Mouse (Mus musculus): ENCODE data around the gene Dcps. TPM values are rescaled to one million over a fixed set of nuclear protein-coding genes. Genes with fewer than 3 reads are reported as not detected.

Dcps gene
- total RNA-seq (2022), result 10 to 100 TPM; 16.1 to 19.1 (median 16.4) TPM

GRCm38 (mm10) chr9:35175251-35176123 lies at the start of gene Dcps:
TSS of gene Dcps (minus strand) at chr9:35176061.
- peak; percentile 91 to 96 for DNase-seq (ENCODE audit: low spot score in 2 of 2)

GRCm38 (mm10) chr9:35223466-35223865 lies 47.6 kb upstream of the Dcps start:
- DNase-seq (ENCODE audit: low spot score in 2 of 2), result no peak

DNA sequence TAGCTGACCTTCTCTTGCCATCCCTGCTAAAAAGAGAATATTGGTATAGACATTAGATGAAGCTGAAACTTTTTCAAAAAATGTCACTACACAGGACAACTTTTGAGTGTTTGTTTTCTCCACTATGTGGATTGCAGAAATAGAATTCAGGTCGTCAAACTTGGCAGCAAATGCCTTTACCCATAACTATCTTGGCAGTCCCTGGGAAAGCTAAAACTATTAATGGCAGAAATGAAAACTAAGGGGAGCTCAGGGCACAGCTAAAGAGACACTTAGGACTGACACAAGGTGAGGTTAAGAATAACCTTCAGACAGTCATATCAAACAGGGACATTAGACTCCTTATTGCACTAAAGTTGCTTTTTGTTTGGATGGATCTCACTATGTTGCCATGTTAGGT lies 42.1 kb upstream of the Dcps start:
- no peak for DNase-seq (ENCODE audit: low spot score in 2 of 2)

GRCm38 (mm10) chr9:35211573-35212511 lies 36.0 kb upstream of the Dcps start:
- DNase-seq (ENCODE audit: low spot score in 2 of 2), result no peak

DNA sequence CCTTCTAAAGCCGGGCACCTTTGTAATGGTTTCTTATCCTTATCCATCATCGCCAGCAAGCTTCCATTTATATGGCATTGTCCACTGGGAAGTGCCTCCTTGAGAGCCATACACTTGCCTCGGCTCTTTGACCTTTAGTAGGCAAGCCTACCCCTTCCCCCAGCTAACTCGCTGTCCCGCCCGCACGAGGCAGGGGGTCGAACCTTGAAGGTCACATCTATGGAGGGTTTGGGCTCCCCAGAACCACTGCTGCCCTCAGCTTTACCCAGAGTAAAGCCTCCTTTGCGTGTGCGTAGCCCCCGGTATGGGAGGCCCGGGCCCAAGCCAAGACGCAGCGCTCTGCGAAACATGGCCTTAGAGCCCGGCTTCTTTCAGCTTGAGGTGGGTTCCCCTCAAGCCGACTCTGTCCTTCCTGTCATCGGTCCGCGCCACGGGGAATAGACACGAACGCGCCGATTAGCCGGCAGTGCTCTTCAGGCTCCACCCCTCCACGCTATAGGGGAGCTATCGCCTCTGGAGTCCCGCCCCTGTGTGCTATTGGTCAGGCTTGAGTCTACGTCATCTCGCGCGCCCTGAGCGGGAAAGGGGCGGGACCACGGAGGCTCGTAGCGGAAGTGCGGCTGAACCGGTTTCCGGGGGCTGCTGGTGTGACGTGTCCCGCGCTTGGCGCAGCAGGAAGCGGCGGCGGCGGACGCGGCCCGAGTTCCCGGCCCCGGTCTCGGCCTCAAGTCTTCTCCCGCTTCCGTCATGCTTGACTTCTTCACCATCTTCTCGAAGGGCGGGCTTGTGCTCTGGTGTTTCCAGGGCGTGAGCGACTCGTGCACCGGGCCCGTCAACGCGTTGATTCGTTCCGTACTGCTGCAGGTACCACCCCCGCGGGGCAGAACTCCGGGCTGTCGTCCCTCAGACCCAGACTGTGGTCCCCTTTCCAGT lies 34.9 kb upstream of the Dcps start, which contains the start of gene Foxred1:
Gene Foxred1 (minus strand): TSS at position 514 of the 933 bp plus-strand sequence.
- DNase-seq (ENCODE audit: low spot score in 2 of 2), result peak; percentile 94 to 99

DNA sequence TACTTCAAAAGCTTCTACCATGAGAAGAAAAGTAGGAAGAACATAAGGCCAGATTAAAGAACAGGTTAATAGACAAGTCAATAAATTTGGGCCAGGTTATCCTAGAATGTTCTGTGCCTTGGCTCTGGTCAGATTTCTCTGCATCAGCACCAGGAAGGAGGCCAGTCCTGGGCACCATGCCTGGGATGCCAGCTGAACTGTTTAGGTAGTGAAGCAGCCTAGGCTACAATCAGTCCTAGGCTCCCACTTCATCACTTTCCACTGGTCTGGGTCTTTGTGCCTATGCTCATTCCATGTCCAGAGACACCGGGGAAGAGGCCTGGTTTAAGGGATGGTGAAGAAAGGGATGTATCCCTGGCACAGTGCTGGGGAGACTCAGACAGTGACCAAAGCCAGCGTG lies 28.6 kb upstream of the Dcps start:
- DNase-seq (ENCODE audit: low spot score in 2 of 2), result no peak

- no peak for DNase-seq (ENCODE audit: low spot score in 2 of 2)
Observed at GRCm38 (mm10) chr9:35203536-35203935, 27.7 kb upstream of the Dcps start.

GRCm38 (mm10) chr9:35200529-35201060 lies 24.7 kb upstream of the Dcps start:
- no peak for DNase-seq (ENCODE audit: low spot score in 2 of 2)

DNA sequence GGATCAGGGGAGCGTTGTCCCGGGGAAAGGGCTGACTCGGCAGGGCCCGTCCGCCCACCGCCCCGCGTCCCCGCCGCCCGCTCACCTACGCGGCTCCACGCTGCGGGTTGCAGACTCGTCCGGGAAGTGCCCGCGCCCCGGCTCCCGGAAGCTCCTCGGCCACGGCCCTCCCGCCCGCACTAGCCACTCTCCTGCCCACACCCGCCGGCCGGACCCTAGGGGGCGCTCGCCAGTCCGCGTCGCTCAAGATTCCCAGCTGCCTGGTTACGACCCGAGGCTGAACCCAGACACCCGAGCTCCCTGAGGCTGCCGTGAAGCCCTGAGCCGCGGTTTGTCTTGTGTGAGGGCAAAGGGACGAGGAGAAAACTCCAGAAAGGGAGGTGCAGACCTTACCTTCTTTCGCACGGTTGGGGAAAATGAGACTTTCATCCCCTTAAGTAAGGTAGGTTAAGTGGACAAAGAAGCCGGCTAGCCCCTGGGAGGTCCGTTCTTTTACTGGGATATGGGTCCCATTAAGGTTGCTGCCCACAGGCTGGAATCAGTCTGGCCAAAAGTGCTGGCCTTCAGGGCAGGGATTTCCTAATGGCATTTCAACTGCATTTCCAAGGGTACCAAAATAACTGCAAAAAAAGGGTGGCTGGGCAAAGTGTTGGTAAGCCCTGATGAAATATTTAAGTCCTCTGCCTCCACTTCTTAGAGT lies 24.1 kb upstream of the Dcps start, which contains the start of the genes Srpr and Tirap:
Gene Srpr (plus strand): TSS at position 404 of the 700 bp plus-strand sequence.
Gene Tirap (minus strand): TSS at position 520 of the 700 bp plus-strand sequence.
- DNase-seq (ENCODE audit: low spot score in 2 of 2), result peak; percentile 56 to 73

DNA sequence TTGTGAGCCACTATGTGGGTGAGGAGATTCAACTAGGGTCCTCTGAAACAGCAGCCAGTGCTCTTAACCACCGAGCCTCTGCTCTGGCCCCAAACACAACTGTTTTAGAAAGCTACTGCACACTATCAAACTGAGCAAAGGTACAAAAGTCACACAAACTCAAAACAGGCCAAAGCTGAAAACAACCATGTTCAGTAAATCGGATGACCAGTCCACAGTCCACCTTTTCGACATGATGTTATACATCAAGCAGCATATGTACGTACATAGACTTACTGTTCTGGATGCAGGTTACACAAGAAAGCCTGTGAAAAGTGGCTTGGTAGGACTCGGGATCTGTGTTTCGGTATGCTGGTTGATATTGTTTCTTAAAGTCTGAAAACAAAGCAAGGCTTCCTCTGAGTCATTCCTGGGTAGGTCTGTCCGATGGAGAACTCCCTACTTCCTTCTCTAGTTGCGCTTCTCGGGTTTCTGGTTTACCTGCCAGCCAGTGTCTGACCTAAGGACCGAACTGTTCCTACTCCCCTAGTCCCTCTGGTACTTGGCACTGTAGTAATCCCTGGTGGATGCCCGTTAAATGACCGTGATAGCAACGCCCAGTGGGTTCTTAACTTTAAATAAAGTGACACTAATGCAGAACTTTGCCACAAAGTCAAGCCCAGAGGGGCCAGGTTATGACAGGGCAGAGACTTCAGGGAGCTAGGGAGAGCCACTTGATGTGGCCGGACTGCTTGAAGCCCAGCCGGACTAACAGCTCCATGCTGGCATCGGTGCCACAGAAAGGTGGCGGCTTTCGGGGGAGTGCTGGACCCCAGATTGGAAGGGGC lies 23.3 kb upstream of the Dcps start:
- no peak for DNase-seq (ENCODE audit: low spot score in 2 of 2)

DNA sequence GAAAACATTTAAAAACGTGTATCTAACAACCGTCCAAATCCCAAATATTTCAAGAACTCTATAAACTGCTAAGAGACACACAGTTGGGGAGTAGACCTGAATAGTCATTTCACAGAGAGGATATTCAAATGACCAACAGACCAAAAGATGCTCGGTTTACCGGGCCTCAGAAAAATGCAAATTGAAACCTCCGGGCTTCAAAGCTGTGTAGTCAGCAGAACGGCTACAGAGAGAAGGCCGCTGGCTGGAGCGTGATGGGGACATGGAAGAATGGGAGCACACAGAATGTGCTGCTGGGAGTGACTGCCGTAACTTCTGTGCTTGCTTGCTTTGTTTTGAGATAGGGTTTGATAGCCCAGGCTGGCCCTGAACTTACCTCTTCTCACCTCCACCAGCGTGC lies 22.5 kb upstream of the Dcps start:
- DNase-seq (ENCODE audit: low spot score in 2 of 2), result no peak

GRCm38 (mm10) chr9:35197625-35198024 lies 21.8 kb upstream of the Dcps start:
- no peak for DNase-seq (ENCODE audit: low spot score in 2 of 2)

DNA sequence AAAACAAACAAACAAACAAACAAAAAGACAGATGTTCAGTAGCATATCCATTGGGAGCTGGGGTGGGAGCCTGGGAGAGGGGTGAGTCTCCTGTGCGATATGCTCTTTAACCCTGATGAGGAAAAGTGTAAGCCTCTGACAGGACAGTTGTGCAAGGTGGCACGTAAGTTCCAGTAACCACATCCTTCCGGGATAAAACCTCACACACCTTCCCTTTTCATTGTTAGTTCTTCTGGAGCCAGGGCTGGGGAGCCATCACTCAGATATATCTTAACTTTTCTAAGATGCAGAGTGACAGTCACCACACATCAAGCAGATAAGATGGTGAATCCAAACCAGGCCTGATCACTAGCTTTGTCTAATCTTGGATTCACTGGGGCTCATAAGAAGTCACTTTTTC lies 18.2 kb upstream of the Dcps start:
- DNase-seq (ENCODE audit: low spot score in 2 of 2), result no peak

- DNase-seq (ENCODE audit: low spot score in 2 of 2), result no peak
Observed at GRCm38 (mm10) chr9:35192983-35193542, 17.2 kb upstream of the Dcps start.

DNA sequence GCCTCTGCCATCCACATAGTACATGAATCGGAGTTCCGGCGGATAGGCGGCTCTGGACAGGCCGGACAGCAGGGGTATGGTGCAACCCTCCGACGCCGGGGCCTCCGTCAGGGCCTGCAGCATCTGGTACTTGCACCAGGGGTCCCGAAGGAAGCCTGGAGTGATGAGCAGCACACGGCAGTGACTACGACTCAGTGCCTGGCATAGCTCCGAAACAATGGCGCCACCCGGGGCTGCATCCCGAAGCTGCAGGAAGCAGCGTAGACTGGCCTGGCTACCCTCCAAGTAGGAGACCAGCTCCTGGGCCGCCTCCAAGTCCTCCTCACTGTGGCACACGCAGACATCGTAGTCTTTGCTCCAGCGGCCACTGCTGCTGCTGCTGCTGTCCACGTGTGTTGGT lies 12.8 kb upstream of the Dcps start:
- DNase-seq (ENCODE audit: low spot score in 2 of 2), result peak in 1 of 2 experiments; percentile 28

GRCm38 (mm10) chr9:35187351-35187903 lies 11.6 kb upstream of the Dcps start:
- DNase-seq (ENCODE audit: low spot score in 2 of 2), result no peak

GRCm38 (mm10) chr9:35186430-35186829 lies 10.6 kb upstream of the Dcps start:
- no peak for DNase-seq (ENCODE audit: low spot score in 2 of 2)

DNA sequence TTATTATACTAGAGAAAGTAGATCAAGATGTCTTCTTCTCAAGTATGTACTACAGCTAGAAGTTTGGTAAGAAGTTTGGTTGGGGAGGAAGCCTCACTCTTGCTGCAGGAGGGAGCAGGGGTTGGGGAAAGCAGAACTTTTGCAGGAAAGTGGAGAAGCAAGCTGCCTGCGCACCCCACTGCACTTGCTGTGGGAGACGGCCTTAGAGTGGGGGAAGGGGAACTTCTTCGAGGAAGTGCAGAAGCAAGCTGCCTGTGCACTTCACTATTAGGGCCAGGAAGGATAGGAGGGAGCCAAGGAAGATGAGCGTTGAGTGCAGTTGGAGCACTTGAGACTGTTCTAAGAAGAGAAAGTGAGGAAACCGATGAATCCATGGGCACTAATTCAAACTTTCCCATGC lies 7.5 kb upstream of the Dcps start:
- DNase-seq (ENCODE audit: low spot score in 2 of 2), result no peak
